Mouse (Mus musculus) embryonic facial prominence, embryonic 13.5 days (tissue): ENCODE measurements around the gene Pole2. TPM values are rescaled to one million over a fixed set of nuclear protein-coding genes. Genes with fewer than 3 reads are reported as not detected.

ENCODE experiments used
- ATAC-seq: fragments of 200-750 bp; cut with Nextera tagmentation; 2 replicates; pipeline ENCODE4 v1.8.0; 2017; ENCODE audit warnings: low read depth; ENCODE audit not compliant: insufficient number of reproducible peaks, insufficient read depth, low FRiP score, low TSS enrichment
- H3K27ac ChIP-seq: fragments of 300-500 bp; sonication (generic); 2 replicates; pipeline ENCODE4 v1.5.1; 2015; ENCODE audit warnings: moderate library complexity, mild to moderate bottlenecking, inconsistent platforms
- H3K27me3 ChIP-seq: fragments of 300-500 bp; sonication (generic); 2 replicates; pipeline ENCODE4 v1.6.1; 2015; ENCODE audit warnings: mild to moderate bottlenecking, inconsistent platforms
- H3K36me3 ChIP-seq: fragments of 300-500 bp; sonication (generic); 2 replicates; pipeline ENCODE4 v1.6.1; 2015; ENCODE audit warnings: mild to moderate bottlenecking, inconsistent platforms
- H3K4me1 ChIP-seq: fragments of 300-500 bp; sonication (generic); 2 replicates; pipeline ENCODE4 v1.6.1; 2015; ENCODE audit warnings: inconsistent platforms
- H3K4me2 ChIP-seq: fragments of 300-500 bp; sonication (generic); 2 replicates; pipeline ENCODE4 v1.6.1; 2015; ENCODE audit warnings: moderate library complexity, mild to moderate bottlenecking, inconsistent platforms
- H3K4me3 ChIP-seq: fragments of 300-500 bp; sonication (generic); 2 replicates; pipeline ENCODE4 v1.5.1; 2015; ENCODE audit warnings: mild to moderate bottlenecking, inconsistent platforms
- H3K9ac ChIP-seq: fragments of 300-500 bp; sonication (generic); 2 replicates; pipeline ENCODE4 v1.6.1; 2015; ENCODE audit warnings: mild to moderate bottlenecking, inconsistent platforms
- H3K9me3 ChIP-seq: fragments of 300-500 bp; sonication (generic); 2 replicates; pipeline ENCODE4 v1.6.1; 2016; ENCODE audit warnings: inconsistent platforms
- WGBS: fragments of 180-500 bp; shearing (Covaris S2); methylation state at CpG from one replicate; pipeline ENCODE4 v1.1.7; 2015; ENCODE audit warnings: mixed read lengths; 5-methylcytosine and 5-hydroxymethylcytosine counted together
- polyA plus RNA-seq: library from polyadenylated mRNA; unstranded; fragments of >200 nt; fragmentation: Nextera tagmentation; extraction: Ambion mirVana; gene quantifications from 2 replicates; pipeline ENCODE4 v1.2.1, GENCODE M21; 2015

Pole2 gene
- polyA plus RNA-seq: 25.5 and 29.5 TPM in 2 replicates

DNA sequence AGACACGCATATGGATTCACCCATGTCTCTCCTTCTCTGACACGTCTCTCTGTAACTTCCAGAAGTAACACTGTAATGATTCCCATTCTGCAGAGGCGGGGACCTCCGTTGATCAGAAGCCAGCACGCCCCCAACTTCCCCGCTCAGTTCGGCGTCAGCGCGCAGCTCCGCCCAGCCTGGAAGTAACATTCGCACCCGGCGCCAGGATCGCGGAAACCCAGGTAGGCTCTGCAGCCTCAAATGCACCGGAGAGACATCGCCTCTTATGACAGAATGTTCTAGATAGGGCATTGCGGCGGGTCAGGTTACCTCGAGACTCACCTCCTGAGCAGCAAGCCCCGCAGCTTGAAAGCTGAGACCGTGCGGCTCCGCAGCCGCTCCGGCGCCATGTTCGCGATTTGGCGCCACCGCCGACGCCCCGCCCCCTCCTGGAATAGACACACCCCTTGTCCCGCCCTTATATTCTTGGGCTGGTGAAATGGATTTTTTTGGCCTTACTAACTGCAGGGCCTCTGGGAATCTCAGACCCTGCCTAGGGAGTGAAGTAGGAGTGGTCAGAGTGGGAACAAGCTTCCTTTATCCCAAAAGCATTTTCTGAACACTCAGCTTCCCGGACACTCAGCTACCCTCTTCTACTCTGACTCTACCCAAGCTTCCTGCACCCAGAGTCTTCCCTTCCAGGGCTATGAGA is at the start of gene Pole2:
Pole2 (minus strand) TSS at position 420 of the 691 bp plus-strand sequence.
- Histone ChIP-seq H3K9ac (peak within 1 kb of the TSS; percentile 74), H3K27me3 (no peaks in the 10 kb centered on the region), H3K9me3 (no peaks in the 10 kb centered on the region), H3K4me3 (peak within 1 kb of the TSS; percentile 65), H3K4me2 (peak within 1 kb of the TSS; percentile 59), H3K4me1 (peaks cover 6% of the 10 kb centered on the region), H3K27ac (peak within 1 kb of the TSS; percentile 89), H3K36me3 (peaks cover 25% of the 10 kb centered on the region)
- WGBS: under 1% methylated on average over 37 of the region's 37 CpGs
- ATAC-seq: peak; percentile 92

DNA sequence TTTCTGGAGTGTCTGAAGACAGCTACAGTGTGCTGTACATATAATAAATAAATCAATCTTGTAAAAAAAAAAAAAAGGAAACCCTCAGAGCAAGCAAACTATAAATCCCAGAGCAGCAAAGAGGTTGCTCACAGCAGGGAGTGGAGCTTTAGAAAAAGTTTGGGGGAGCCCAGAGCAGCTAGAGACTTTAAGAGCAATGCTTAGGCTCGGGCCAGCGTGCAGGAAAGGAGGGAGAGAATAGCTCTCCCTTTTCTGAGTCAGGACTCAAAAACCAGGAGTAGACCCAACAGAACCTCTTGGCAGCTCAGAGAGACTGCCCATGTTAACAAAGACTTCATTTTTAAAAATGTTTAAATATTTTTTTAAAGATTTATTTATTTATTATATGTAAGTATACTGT is 41.0 kb upstream of the Pole2 start:
- no peak overlapping the region for H3K4me3 ChIP-seq
- H3K9ac ChIP-seq: no peak overlapping the region
- H3K4me1 ChIP-seq: no peaks in the 10 kb centered on the region
- H3K27me3 ChIP-seq: no peaks in the 10 kb centered on the region
- no peak for ATAC-seq
- no peak overlapping the region for H3K4me2 ChIP-seq
- H3K36me3 ChIP-seq: no peaks in the 10 kb centered on the region
- no peak overlapping the region for H3K27ac ChIP-seq
- no peaks in the 10 kb centered on the region for H3K9me3 ChIP-seq
- 64% methylated on average over 2 of the region's 2 CpGs for WGBS

DNA sequence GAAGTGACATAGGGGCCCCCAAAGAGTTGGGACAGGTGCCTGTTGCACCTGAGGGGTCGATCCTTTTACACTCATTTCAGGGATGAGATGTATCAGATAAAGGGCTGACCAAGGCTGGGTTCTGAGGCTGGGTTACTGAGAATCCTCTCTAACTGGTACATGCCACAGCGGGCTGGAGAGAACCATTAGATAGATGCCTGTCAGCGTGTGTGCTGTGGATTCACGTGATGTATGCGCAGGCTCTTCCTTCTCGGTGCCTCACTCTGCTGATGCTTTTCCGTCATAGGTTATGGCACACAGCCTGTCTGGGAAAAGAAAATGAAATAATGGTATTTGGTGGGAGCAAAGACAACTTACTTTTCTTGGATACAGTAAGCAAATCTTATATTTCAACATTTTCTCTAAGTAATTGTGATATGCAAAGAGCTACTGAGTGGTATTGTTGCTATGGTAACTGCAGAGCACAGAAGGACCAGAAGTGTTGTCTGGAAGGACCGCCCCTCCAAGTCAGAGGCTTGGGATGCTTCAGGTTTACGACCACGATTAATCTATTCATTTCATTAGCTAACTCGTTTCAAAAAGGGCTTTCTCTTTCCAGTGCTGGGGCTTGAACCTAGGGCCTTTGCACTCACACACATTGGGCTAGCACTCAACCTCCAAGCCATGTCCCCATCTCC is 40.1 kb upstream of the Pole2 start:
- H3K4me3 ChIP-seq: no peak overlapping the region
- H3K9me3 ChIP-seq: no peaks in the 10 kb centered on the region
- no peak overlapping the region for H3K27ac ChIP-seq
- WGBS: 78% methylated on average over 11 of the region's 11 CpGs
- H3K36me3 ChIP-seq: no peaks in the 10 kb centered on the region
- H3K4me2 ChIP-seq: no peak overlapping the region
- no peaks in the 10 kb centered on the region for H3K4me1 ChIP-seq
- no peak for ATAC-seq
- no peak overlapping the region for H3K9ac ChIP-seq
- no peaks in the 10 kb centered on the region for H3K27me3 ChIP-seq

DNA sequence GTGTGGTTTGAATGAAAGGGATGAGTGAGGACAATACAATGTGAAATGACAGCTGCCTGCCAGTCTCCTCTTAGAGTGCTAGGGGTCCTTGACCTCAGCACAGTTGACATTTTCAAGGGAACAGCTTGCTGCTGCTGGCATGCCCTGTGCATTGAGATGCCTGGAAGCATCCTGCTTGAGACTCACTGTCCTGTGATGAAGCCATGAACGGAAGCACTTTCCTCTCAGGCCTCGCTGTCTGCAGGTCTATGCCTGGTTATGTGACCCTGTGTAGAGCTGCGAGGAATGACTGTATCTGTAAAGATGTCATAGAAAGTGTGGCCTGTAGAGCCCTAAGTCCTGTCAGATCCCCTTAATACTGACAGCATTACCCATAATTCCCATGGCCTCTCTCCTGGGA is 37.0 kb upstream of the Pole2 start:
- H3K27ac ChIP-seq: no peak overlapping the region
- H3K9me3 ChIP-seq: no peaks in the 10 kb centered on the region
- ATAC-seq: no peak
- no peak overlapping the region for H3K4me2 ChIP-seq
- no peak overlapping the region for H3K9ac ChIP-seq
- no peaks in the 10 kb centered on the region for H3K36me3 ChIP-seq
- no peaks in the 10 kb centered on the region for H3K4me1 ChIP-seq
- H3K27me3 ChIP-seq: no peaks in the 10 kb centered on the region
- H3K4me3 ChIP-seq: no peak overlapping the region
- WGBS: 83% methylated on average over 3 of the region's 3 CpGs

DNA sequence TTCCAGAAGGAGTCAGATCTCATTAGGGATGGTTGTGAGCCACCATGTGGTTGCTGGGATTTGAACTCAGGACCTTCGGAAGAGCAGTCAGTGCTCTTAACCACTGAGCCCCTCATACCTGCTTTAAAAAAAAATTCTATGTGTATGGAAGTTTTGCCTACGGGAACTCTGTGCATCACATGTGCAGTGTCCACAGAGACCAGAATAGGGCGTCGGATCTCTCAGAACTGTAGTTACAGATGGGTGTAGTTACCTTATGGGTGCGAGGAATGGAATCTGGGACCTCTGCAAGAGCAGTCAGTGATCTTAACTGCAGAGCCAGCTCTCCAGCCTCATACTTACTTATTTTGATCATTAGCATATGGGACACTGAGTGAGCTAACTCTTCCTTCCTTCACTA is 34.3 kb upstream of the Pole2 start:
- no peak overlapping the region for H3K9ac ChIP-seq
- H3K4me2 ChIP-seq: no peak overlapping the region
- no peaks in the 10 kb centered on the region for H3K36me3 ChIP-seq
- H3K27ac ChIP-seq: no peak overlapping the region
- no peaks in the 10 kb centered on the region for H3K4me1 ChIP-seq
- H3K9me3 ChIP-seq: no peaks in the 10 kb centered on the region
- ATAC-seq: no peak
- no peaks in the 10 kb centered on the region for H3K27me3 ChIP-seq
- WGBS: 90% methylated on average over 5 of the region's 5 CpGs
- H3K4me3 ChIP-seq: no peak overlapping the region

DNA sequence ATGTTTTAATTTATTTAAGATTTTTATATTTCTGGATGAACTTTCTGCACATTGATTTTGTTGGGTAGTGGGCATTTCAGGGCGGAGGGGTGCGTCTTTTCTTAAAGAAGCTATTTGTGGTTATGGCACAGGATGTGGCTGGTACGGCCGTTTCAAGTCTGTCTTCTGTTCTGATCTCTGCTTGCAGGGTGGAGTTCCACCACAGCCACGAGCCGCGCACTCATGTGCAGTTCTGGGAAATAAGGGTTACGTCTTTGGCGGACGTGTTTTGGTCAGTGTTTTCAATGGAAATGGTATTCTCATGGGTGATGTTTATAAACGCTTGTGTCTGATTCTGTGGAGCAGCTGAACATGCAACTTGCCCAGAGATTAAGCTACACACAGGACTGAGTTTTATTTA is 29.8 kb upstream of the Pole2 start:
- no peak for ATAC-seq
- no peak overlapping the region for H3K27ac ChIP-seq
- H3K4me2 ChIP-seq: no peak overlapping the region
- no peaks in the 10 kb centered on the region for H3K9me3 ChIP-seq
- no peak overlapping the region for H3K4me3 ChIP-seq
- H3K9ac ChIP-seq: no peak overlapping the region
- WGBS: 77% methylated on average over 11 of the region's 11 CpGs
- no peaks in the 10 kb centered on the region for H3K27me3 ChIP-seq
- no peaks in the 10 kb centered on the region for H3K36me3 ChIP-seq
- H3K4me1 ChIP-seq: no peaks in the 10 kb centered on the region

DNA sequence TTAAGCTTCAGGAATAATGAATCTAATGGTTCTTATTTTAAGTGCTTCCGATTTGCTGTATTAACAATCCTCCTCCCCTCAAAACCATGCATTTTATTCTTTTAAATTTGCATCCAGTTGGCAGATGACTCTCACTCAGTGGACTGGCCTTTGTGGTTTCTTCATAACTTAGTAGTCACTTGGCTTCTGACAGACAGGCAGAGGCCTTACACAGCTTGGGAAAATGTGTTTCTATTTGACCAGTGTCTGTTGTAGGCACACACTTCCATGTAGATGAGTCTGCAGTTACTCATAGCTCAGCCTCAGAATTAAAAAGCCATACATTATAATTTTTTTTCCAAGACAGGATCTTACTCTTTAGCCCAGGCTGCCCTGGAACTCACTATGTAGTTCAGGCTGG is 25.8 kb upstream of the Pole2 start:
- H3K27ac ChIP-seq: no peak overlapping the region
- H3K4me1 ChIP-seq: no peaks in the 10 kb centered on the region
- H3K9me3 ChIP-seq: no peaks in the 10 kb centered on the region
- ATAC-seq: no peak
- no peak overlapping the region for H3K4me3 ChIP-seq
- H3K27me3 ChIP-seq: no peaks in the 10 kb centered on the region
- H3K36me3 ChIP-seq: no peaks in the 10 kb centered on the region
- no peak overlapping the region for H3K4me2 ChIP-seq
- H3K9ac ChIP-seq: no peak overlapping the region
- 90% methylated on average over 1 of the region's 1 CpGs for WGBS

DNA sequence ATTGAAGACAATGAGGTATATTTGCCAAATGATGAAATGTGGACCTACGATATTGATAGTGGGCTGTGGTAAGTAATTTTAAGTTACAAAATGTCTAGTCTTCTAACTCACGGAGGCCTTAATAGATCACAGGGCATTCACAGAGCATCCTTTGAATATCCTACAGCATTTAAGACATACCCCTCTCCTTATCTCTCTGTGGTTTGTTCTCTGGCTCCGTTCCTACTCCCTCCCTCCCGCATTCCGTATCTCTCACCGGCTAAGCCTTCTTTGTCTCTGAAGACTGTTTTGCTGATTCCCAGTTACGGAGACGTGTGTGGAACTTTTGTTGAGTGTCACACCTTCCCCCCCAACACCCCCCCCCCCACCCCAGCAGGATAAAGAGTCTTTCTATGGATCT is 22.8 kb upstream of the Pole2 start:
- no peak for ATAC-seq

DNA sequence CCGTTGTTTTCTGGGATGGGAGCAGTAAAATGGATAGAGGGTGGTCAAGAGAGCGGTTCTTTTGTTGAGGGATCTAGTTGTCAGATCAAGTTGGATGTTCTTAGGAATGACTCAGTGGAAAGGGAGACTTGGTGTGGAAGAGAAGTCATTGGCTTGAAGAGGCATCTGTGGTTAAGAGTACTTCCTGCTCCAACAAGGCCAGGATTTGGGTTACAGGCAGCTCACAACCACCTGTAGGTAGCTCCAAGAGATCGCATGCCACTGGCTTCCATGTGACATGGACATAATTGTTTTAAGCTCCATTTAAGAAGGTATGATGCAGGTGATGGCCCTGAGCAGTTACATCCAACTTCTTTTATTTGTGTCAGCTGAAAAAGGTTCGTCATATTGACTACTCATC is 21.8 kb upstream of the Pole2 start:
- ATAC-seq: no peak
- no peaks in the 10 kb centered on the region for H3K27me3 ChIP-seq
- H3K4me2 ChIP-seq: no peak overlapping the region
- WGBS: 79% methylated on average over 4 of the region's 4 CpGs
- no peak overlapping the region for H3K27ac ChIP-seq
- no peaks in the 10 kb centered on the region for H3K9me3 ChIP-seq
- H3K36me3 ChIP-seq: no peaks in the 10 kb centered on the region
- H3K4me1 ChIP-seq: no peaks in the 10 kb centered on the region
- H3K9ac ChIP-seq: no peak overlapping the region
- H3K4me3 ChIP-seq: no peak overlapping the region

More for the DNA sequence above, 22.8 kb upstream of the Pole2 start:
- Histone ChIP-seq H3K27me3 (no peaks in the 10 kb centered on the region), H3K27ac (no peak overlapping the region), H3K4me1 (no peaks in the 10 kb centered on the region), H3K4me2 (no peak overlapping the region), H3K9ac (no peak overlapping the region), H3K36me3 (no peaks in the 10 kb centered on the region), H3K4me3 (no peak overlapping the region), H3K9me3 (no peaks in the 10 kb centered on the region)
- 82% methylated on average over 8 of the region's 8 CpGs for WGBS

DNA sequence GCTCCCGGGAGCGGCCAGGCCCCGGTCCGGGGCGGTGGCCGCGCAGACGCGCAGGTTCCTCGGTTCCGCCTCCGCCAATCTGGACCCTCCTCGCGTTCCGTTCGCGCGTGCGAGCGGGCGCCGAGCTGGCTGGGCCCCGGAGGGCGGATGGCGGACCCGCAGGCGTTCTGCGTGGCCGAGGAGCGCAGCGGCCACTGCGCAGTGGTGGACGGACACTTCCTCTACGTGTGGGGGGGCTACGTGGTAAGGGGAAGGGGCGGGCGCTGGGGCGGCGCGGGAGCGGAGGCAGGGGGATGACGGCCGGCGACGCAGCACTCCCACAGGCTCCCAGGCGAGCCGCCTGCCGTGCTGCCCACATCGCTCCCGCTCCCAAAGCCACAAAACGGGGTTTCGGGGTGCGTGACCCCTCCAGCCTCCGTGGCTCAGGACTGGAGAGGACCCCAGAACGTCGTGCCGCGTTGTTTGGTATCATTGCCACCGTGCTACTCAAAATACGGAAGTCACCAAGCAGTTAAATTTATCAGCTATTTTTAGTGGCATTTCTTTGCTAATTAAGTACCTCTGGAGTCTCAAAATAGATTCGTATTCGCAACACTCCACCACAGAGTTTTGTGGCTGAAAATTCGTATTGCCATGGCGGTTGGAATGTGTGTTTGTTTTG is 13.9 kb upstream of the Pole2 start:
- H3K27ac ChIP-seq: peak overlapping the region; percentile 85
- WGBS: under 1% methylated on average over 64 of the region's 64 CpGs
- ATAC-seq: peak; percentile 82
- peak overlapping the region; percentile 74 for H3K4me3 ChIP-seq
- H3K9ac ChIP-seq: peak overlapping the region; percentile 87
- H3K36me3 ChIP-seq: no peaks in the 10 kb centered on the region
- peaks cover 6% of the 10 kb centered on the region; the same call in 1 of the 2 replicates for H3K4me1 ChIP-seq
- no peaks in the 10 kb centered on the region for H3K9me3 ChIP-seq
- no peaks in the 10 kb centered on the region for H3K27me3 ChIP-seq
- peak overlapping the region; percentile 69 for H3K4me2 ChIP-seq

DNA sequence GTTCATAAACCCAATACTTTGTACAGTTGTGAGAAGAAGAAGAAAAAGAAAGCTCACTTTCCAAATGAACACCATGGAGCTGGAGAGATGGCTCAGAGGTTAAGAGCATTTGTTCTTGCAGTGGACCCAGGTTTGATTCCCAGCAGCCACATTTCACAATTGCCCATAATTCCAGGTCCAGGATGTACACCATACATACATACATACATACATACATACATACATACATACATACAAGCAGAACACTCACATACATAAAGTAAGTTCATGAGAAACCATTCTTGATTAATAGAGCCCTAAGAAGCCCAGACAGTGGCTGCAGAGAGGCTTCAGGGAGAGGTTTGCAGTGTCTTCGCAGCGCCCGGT is 13.4 kb upstream of the Pole2 start:
- WGBS: 0% methylated on average over 3 of the region's 3 CpGs
- peak overlapping the region; percentile 85 for H3K27ac ChIP-seq
- H3K27me3 ChIP-seq: no peaks in the 10 kb centered on the region
- no peak; the same call in 1 of the 2 replicates for ATAC-seq
- peak overlapping the region; percentile 69 for H3K4me2 ChIP-seq
- H3K9ac ChIP-seq: peak overlapping the region; percentile 87
- peaks cover 6% of the 10 kb centered on the region; the same call in 1 of the 2 replicates for H3K4me1 ChIP-seq
- H3K4me3 ChIP-seq: peak overlapping the region; percentile 74
- no peaks in the 10 kb centered on the region for H3K9me3 ChIP-seq
- H3K36me3 ChIP-seq: no peaks in the 10 kb centered on the region

DNA sequence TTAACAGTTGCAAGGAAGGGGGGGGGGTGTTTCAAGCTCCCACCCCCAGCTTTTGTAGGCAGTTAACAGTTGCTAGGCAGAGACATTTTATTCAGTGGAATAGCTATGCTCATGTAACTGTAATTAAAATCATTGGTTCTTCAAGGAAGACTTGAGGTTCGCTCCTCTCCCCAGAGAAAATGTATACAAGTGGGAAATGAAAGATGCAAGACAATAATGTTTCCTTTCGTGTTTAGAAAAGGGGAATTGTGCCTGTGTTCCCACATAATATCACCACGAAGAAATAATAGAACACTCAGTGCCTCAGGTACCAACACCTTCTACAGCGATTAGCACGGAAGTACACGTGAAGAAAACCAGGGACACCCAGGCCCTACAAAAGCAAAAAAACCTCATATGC is 12.9 kb upstream of the Pole2 start, which contains the start of gene Klhdc1:
Klhdc1 (plus strand) TSS at position 301 of the 400 bp plus-strand sequence.
- H3K9ac ChIP-seq: peak within 1 kb of the TSS; percentile 87
- H3K4me3 ChIP-seq: peak within 1 kb of the TSS; percentile 74
- 69% methylated on average over 6 of the region's 6 CpGs for WGBS
- H3K4me1 ChIP-seq: peaks cover 6% of the 10 kb centered on the region; the same call in 1 of the 2 replicates
- no peaks in the 10 kb centered on the region for H3K36me3 ChIP-seq
- H3K4me2 ChIP-seq: peak within 1 kb of the TSS; percentile 69
- ATAC-seq: no peak
- H3K27ac ChIP-seq: peak within 1 kb of the TSS; percentile 85
- no peaks in the 10 kb centered on the region for H3K9me3 ChIP-seq
- no peaks in the 10 kb centered on the region for H3K27me3 ChIP-seq
